Mouse (Mus musculus) embryonic facial prominence, embryonic 14.5 days (tissue): ENCODE measurements around the gene Miga1. TPM values are rescaled to one million over a fixed set of nuclear protein-coding genes. Genes with fewer than 3 reads are reported as not detected.
A peak's percentile ranks its signal among the peaks of the same experiment; 100 is the strongest.

ENCODE experiments used
- ATAC-seq: fragments of 200-750 bp; cut with Nextera tagmentation; 2 replicates; pipeline ENCODE4 v1.8.0; 2017; ENCODE audit warnings: low read depth, moderate number of reproducible peaks, moderate TSS enrichment
- DNase-seq: peaks from one replicate; pipeline ENCODE4 v3.0.0-alpha.2; 2015; ENCODE audit warnings: low spot score
- H3K27ac ChIP-seq: fragments of 300-500 bp; sonication (generic); replicated peaks from 2 replicates; pipeline ENCODE4 v1.5.1; 2014; ENCODE audit warnings: low read depth, mild to moderate bottlenecking, low read length, moderate library complexity
- H3K27me3 ChIP-seq: fragments of 300-500 bp; sonication (generic); replicated peaks from 2 replicates; pipeline ENCODE4 v1.6.1; 2014; ENCODE audit warnings: low read length; ENCODE audit not compliant: control insufficient read depth, insufficient read depth
- H3K36me3 ChIP-seq: fragments of 300-500 bp; sonication (generic); 2 replicates; pipeline ENCODE4 v1.6.1; 2014; ENCODE audit warnings: low read length, mixed read lengths; ENCODE audit not compliant: control insufficient read depth, insufficient read depth
- H3K4me1 ChIP-seq: fragments of 300-500 bp; sonication (generic); 2 replicates; pipeline ENCODE4 v1.6.1; 2014; ENCODE audit warnings: antibody characterized with exemption, low read length; ENCODE audit not compliant: control insufficient read depth, insufficient read depth
- H3K4me2 ChIP-seq: fragments of 300-500 bp; sonication (generic); 2 replicates; pipeline ENCODE4 v1.6.1; 2014; ENCODE audit warnings: low read depth, mild to moderate bottlenecking, low read length, moderate library complexity, mixed read lengths
- H3K4me3 ChIP-seq: fragments of 300-500 bp; sonication (generic); 2 replicates; pipeline ENCODE4 v1.5.1; 2014; ENCODE audit warnings: low read depth, mild to moderate bottlenecking, low read length
- H3K9ac ChIP-seq: fragments of 300-500 bp; sonication (generic); 2 replicates; pipeline ENCODE4 v1.6.1; 2014; ENCODE audit warnings: low read depth, mild to moderate bottlenecking, low read length, moderate library complexity, mixed read lengths
- H3K9me3 ChIP-seq: fragments of 300-500 bp; sonication (generic); 2 replicates; pipeline ENCODE4 v1.6.1; 2016; ENCODE audit warnings: low read length; ENCODE audit not compliant: control insufficient read depth
- WGBS: fragments of 180-500 bp; shearing (Covaris S2); extraction: QIAGEN DNeasy Blood & Tissue Kit; methylation state at CpG from one replicate; pipeline ENCODE4 v1.1.7; 2014; 5-methylcytosine and 5-hydroxymethylcytosine counted together
- polyA plus RNA-seq: library from polyadenylated mRNA; unstranded; fragments of >200 nt; fragmentation: Nextera tagmentation; extraction: Ambion mirVana; gene quantifications from 2 replicates; pipeline ENCODE4 v1.2.1, GENCODE M21; 2014

Miga1 gene
- 17.3 and 18.5 TPM in 2 replicates for polyA plus RNA-seq

DNA sequence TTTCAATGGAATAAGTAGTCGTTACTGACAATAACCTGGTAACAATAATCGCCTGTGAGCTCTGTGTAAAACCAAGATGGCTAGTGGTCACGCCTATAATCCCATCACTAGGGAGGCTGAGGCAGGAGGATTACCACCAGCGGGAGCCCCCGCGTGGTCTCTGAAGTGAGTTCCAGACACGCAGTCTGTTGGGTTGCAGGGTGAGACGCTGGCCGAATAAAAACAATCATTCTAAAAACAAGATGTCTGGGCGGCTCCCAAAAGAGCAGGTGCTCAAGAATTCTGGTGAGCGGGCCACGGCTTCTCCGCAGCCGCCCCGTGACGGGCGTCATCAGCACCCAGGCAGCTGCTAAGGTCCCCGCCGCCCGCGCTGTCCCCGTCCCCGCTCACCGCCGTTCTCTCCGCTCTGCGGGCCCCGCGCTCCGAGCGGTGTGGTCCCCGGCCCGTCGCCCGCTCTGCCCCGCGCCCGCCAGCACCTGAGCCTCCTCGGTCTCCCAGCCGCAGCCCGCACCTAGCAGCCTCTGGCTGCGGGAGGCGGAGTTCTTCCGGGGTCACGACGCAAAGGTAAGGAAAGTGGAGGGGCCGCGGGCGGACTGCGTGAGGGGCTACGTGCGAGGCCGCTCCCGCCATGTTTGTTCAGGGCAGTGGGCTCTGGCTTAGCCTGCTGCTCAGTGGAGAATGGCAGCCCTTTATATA lies at the start of gene Miga1:
Gene Miga1, minus strand, starts transcription at position 546 of the 696 bp plus-strand sequence.
- DNase-seq (peak; percentile 91), ATAC-seq (peak; percentile 93)
- peaks cover 26% of the 10 kb centered on the region for H3K36me3 ChIP-seq
- peaks cover 4% of the 10 kb centered on the region; the same call in 1 of the 2 replicates for H3K4me1 ChIP-seq
- H3K27me3 ChIP-seq, result no peaks in the 10 kb centered on the region
- peak within 1 kb of the TSS; percentile 79 for H3K9ac ChIP-seq
- H3K9me3 ChIP-seq, result no peaks in the 10 kb centered on the region
- H3K4me3 ChIP-seq, result peak within 1 kb of the TSS; percentile 91
- WGBS, result 4% methylated on average over 45 of the region's 54 CpGs
- peak within 1 kb of the TSS; percentile 62 for H3K4me2 ChIP-seq
- peak within 1 kb of the TSS; percentile 58 for H3K27ac ChIP-seq

DNA sequence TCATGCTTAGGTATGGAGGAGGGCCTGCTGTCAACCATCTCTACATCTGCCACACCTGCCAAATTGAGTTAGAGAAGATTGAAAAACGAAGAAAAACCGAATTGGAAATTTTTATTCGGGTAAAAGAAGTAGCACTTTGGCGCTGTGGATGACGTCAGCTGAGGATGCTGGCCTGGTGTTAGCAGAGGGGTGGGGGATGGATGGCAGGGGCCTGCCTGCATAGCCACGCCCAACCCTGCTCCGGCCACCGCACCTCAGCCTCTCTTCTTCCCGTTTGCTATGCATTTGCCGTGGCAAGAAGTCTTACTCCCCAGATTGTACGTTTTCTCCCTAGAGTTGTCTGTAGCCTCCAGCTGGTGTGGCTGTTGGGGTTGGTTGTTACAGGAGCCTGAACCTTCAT lies 43.9 kb upstream of the Miga1 start:
- no peak overlapping the region for H3K4me2 ChIP-seq
- no peak for ATAC-seq
- H3K36me3 ChIP-seq, result peaks cover 82% of the 10 kb centered on the region
- H3K9me3 ChIP-seq, result no peaks in the 10 kb centered on the region
- no peaks in the 10 kb centered on the region for H3K4me1 ChIP-seq
- no peaks in the 10 kb centered on the region for H3K27me3 ChIP-seq
- no peak for DNase-seq
- no peak overlapping the region for H3K27ac ChIP-seq
- WGBS, result 79% methylated on average over 11 of the region's 11 CpGs
- no peak overlapping the region for H3K9ac ChIP-seq
- no peak overlapping the region for H3K4me3 ChIP-seq

DNA sequence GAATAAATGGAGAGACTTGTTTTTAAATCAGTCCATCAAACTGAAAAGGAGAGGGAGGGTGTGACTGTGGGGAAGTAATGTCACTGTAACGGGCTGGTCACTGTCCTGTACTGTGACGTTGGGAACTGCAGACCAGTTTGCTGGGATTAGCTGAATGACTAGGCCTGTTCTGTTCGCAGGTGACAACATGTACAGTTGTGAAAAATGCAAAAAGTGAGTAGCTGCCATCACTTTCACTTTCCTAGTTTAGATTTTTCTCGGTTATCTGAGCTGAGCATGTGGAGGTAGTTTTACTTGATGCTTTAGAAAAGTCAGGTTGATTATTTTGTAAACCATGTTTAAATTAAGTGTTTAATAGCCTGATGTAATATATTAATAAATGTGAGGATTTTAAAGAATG lies 35.9 kb upstream of the Miga1 start:
- ATAC-seq, result no peak

DNA sequence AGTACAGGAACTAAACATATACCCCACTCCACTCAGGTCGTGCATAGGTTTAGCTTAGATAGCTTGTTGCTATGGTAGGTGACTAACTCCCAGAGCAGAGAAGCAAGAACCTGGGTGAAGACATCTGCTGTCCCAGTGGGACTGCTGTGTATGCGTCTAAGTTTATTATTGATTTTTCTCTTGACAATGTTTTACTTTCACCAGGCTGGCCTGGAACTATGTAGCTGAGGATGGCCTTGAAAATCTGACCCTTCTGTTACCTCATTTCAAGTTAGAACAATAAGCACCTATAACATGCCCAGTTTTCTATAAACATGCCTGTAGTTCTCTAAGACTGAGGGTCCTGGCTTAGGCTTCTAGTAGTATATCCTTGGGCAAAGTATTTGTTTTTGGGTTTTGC lies 24.0 kb upstream of the Miga1 start:
- no peak overlapping the region for H3K4me2 ChIP-seq
- peaks cover 91% of the 10 kb centered on the region for H3K36me3 ChIP-seq
- 86% methylated on average over 2 of the region's 2 CpGs for WGBS
- H3K4me1 ChIP-seq, result no peaks in the 10 kb centered on the region
- no peak overlapping the region for H3K9ac ChIP-seq
- DNase-seq (no peak), ATAC-seq (no peak)
- H3K27me3 ChIP-seq, result no peaks in the 10 kb centered on the region
- H3K27ac ChIP-seq, result no peak overlapping the region
- no peaks in the 10 kb centered on the region for H3K9me3 ChIP-seq
- no peak overlapping the region for H3K4me3 ChIP-seq

More for the DNA sequence above, 35.9 kb upstream of the Miga1 start:
- Histone ChIP-seq H3K4me1 (no peaks in the 10 kb centered on the region), H3K9me3 (no peaks in the 10 kb centered on the region), H3K27me3 (no peaks in the 10 kb centered on the region), H3K9ac (no peak overlapping the region), H3K4me2 (no peak overlapping the region), H3K4me3 (no peak overlapping the region), H3K36me3 (peaks cover 86% of the 10 kb centered on the region), H3K27ac (no peak overlapping the region)
- DNase-seq, result no peak
- 81% methylated on average over 4 of the region's 4 CpGs for WGBS

DNA sequence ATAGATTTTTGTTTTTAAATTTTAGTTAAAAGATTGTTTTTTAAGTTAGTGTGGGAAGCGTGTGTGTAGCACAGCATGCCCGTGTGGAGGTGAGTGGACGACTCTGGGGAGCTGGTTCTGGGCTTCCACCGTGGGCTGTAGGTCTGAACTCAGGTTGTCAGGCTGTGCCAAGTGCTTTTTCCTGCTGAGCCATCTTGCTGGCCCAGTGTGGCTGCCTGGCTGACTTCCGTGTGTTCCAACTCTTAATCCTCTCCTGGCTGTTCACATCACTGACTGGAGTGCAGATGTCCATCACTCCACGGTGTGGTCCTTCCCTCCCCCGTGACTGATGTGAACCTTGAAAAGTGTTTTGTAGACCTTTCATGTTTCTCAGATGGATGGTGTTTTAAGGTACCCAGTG lies 18.9 kb upstream of the Miga1 start:
- no peaks in the 10 kb centered on the region for H3K27me3 ChIP-seq
- no peaks in the 10 kb centered on the region for H3K9me3 ChIP-seq
- peaks cover 45% of the 10 kb centered on the region for H3K36me3 ChIP-seq
- H3K9ac ChIP-seq, result no peak overlapping the region
- H3K4me2 ChIP-seq, result no peak overlapping the region
- 83% methylated on average over 7 of the region's 7 CpGs for WGBS
- no peak overlapping the region for H3K27ac ChIP-seq
- ATAC-seq, result no peak
- H3K4me3 ChIP-seq, result no peak overlapping the region
- no peak for DNase-seq
- H3K4me1 ChIP-seq, result no peaks in the 10 kb centered on the region

DNA sequence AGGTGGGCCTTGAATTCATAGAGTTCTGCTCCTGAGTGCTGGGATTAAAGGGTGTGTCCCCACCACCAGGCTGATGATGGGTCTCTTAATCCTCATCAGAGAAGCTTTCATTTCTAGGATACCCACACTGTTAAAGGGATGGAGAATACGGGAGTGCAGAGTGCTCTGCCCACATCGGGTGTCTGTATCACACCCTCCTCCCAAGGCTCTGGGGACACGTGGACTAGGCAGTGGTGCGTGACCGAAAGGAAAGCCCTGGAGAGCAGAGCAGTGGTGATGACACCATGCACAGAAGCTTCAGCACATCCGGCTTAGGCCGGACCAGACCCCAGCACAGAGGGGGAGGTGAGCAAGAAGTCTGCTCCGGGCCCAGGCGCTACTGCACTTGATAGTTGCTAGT lies 16.5 kb upstream of the Miga1 start:
- Histone ChIP-seq H3K4me1 (no peaks in the 10 kb centered on the region), H3K27me3 (no peaks in the 10 kb centered on the region), H3K9ac (no peak overlapping the region), H3K4me3 (no peak overlapping the region), H3K27ac (no peak overlapping the region), H3K4me2 (no peak overlapping the region), H3K9me3 (no peaks in the 10 kb centered on the region), H3K36me3 (peaks cover 21% of the 10 kb centered on the region)
- 86% methylated on average over 9 of the region's 9 CpGs for WGBS
- no peak for ATAC-seq
- no peak for DNase-seq

DNA sequence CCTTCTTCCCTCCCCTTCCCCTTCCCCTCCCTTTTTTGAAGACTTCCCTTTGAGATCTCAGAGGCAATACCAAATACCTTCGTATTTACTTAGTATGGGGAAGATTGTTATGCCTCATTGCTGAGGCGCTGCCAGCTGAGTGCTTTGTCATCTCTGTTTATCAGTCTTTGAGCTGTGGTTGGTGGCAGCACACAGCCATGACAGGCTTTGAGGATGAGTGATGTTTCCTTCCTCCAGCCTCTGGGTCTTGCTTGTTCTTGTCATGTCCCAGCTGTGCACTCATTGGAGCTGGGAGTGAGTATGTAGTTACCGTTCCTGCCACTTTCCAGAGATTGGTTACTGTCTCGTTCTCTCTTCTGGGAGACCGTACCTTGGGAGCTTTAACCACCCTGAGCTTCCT lies 15.2 kb upstream of the Miga1 start:
- Histone ChIP-seq H3K9me3 (no peaks in the 10 kb centered on the region), H3K4me2 (no peak overlapping the region), H3K27ac (no peak overlapping the region), H3K9ac (no peak overlapping the region), H3K4me1 (peaks cover 5% of the 10 kb centered on the region; the same call in 1 of the 2 replicates), H3K27me3 (no peaks in the 10 kb centered on the region), H3K36me3 (peaks cover 7% of the 10 kb centered on the region; the same call in 1 of the 2 replicates), H3K4me3 (no peak overlapping the region)
- WGBS, result 45% methylated on average over 5 of the region's 5 CpGs
- no peak for DNase-seq
- no peak for ATAC-seq

DNA sequence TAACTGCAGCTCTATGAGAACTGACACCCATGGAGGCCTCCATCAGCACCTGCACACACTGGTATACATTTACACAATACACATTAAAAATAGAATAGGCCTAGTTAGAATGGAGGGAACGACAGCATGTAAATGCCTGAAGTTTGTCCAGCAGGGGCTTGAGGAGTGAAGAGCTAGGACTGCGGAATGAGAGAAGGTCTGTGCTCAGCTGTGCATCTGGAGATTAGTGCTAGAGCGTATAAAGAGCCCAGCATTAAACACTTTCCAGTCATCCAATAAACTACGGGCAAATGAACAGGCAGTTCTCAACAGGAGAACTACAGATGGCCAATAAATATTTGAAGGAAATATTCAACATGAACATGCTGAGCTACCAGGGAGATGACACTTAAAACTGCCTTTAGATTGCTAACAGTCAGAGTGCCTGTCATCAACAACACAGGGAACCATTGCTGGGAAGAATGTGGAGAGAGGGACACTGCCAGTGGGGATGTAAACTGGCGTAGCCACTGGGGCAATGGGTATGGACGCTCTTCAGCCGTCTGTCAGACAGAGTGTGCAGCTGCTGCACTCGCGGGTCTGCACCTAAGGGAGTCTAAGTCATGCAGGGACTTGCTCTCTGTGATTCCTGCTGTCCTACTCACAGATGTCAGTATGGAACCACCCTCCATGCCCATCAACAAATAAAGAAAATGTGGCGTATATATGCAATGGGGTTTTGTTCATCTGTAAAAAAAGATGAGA lies 13.4 kb upstream of the Miga1 start:
- H3K27me3 ChIP-seq, result no peaks in the 10 kb centered on the region
- H3K9ac ChIP-seq, result no peak overlapping the region
- no peaks in the 10 kb centered on the region for H3K36me3 ChIP-seq
- H3K4me3 ChIP-seq, result no peak overlapping the region
- 69% methylated on average over 10 of the region's 10 CpGs for WGBS
- no peak overlapping the region for H3K27ac ChIP-seq
- H3K4me1 ChIP-seq, result peaks cover 5% of the 10 kb centered on the region; the same call in 1 of the 2 replicates
- no peak for DNase-seq
- peak; percentile 54; the same call in 1 of the 2 replicates for ATAC-seq
- no peaks in the 10 kb centered on the region for H3K9me3 ChIP-seq
- H3K4me2 ChIP-seq, result no peak overlapping the region
